Mouse (Mus musculus): ENCODE data around the gene Nipbl. TPM values are rescaled to one million over a fixed set of nuclear protein-coding genes. Genes with fewer than 3 reads are reported as not detected.

Nipbl gene
- total RNA-seq (2023) = 102 to 105 TPM (median 104 TPM) in 4 replicates

DNA sequence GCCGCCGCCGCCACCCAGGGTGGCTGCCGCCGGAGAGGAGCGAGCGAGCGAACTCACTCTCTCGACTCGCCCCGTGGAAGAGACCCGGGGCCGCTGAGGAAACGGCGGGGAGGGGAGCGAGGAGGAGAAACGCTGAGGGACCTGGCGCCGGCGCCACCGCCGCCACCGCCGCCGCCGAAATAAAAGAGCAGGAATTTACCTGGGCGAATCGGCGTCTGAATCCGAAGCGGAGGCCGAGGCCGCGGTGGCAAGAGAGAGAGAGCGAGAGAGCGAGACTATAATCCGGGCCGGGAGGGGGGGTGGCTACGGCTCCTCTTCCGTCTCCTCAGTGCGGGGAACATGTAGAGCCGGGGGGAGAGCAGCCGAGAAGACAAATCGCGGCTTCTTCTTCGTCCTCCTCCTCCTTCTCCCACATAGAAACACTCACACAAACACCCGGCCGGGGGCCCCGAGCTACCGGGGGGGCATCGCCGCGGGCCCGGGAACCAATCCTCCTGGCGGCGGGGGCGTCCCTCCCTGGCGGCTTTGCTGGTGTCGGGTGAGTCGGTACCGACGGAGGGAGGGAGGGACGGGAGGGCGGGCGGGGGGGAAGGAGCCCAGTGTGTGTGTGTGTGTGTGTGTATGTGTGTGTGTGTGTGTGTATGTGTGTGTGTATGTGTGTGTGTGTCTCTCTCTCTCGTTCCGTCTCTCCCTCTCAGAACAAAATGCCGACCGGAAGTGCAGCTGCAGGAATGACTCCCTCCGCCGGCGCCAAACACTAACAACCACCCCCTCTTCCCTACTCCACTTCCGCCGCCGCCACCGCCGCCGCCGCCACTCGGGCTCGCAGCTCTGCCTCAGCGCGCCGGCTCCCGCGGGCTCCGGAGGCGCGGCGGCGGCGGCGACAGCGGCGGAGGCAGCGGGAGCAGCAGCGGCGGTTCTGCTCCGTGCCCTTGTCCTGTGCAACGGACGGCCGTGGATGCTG, at the start of gene Nipbl:
Nipbl (minus strand) TSS at position 538 of the 964 bp plus-strand sequence.

Other genes with a start within 250 kb of the Nipbl start
- not detected in 4 replicates for gene Gm2310, start 75.5 kb upstream of the Nipbl start, total RNA-seq (2023)

All from B cell, adult 62 days (primary cell).